In the genomic region with DNA sequence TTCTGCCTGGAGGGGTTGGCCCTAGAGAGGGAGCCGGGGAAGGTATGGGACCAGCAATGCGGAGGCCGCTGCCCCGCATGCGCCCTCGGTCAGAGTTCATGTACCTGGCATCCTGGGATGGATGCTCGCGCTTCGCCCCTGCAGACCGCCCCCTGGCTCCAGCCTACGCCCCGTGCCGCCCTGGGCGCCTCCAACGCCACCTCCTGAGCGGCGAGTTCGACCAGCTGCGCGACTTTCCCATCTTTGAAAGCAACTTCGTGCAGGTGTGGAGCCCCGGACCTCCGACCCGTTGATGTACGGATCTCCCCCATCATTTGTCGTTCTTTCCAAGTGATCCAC, we compare ENCODE assay signal across 8 mouse cellular contexts. TPM values are rescaled to one million over a fixed set of nuclear protein-coding genes. Genes with fewer than 3 reads are reported as not detected.
DNase-seq lines count a peak whose midpoint lies in the region; ATAC-seq and TF ChIP-seq lines count a peak whose summit lies in the region.

No protein-coding gene starts in this region.

- TF ChIP-seq CTCF in bone marrow, adult 2 months (IDR thresholded peaks at IDR 0.05; ENCODE audit: control insufficient read depth, insufficient read depth, low read length) = peak; percentile 13; the same call in 1 of the 2 replicates

- TF ChIP-seq POLR2A in bone marrow, adult 2 months (IDR thresholded peaks at IDR 0.05; ENCODE audit: borderline replicate concordance, control insufficient read depth, low read depth, low read length) = no peak

- WGBS in kidney, embryonic 14.5 days = under 1% methylated on average over 26 of the region's 26 CpGs
- 2% methylated on average over 26 of the region's 26 CpGs for WGBS in bone marrow, adult 2 months
- WGBS in hindbrain, embryonic 12.5 days = under 1% methylated on average over 26 of the region's 26 CpGs
- under 1% methylated on average over 26 of the region's 26 CpGs for WGBS in midbrain, embryonic 12.5 days

- ATAC-seq in kidney, embryonic 14.5 days (ENCODE audit: low FRiP score, low TSS enrichment) = no peak
- no peak for ATAC-seq in hindbrain, embryonic 12.5 days (ENCODE audit: low FRiP score)
- no peak for ATAC-seq in midbrain, embryonic 12.5 days (ENCODE audit: low FRiP score, low read depth)

- DNase-seq in kidney, postnatal 10 days = no peak
- no peak for DNase-seq in left cerebral cortex, adult 9 months (ENCODE audit: low spot score in 2 of 2)
- DNase-seq in kidney, adult 11 months = no peak
- no peak for DNase-seq in spleen, adult 12 weeks (ENCODE audit: low spot score)

- H3K4me3 ChIP-seq in kidney, embryonic 14.5 days (ENCODE audit: low read length) = peak overlapping the region; percentile 79
- H3K4me3 ChIP-seq in bone marrow, adult 2 months (replicated peaks; ENCODE audit: control insufficient read depth, low read depth, low read length) = peak overlapping the region; percentile 80
- peak overlapping the region; percentile 77 for H3K4me3 ChIP-seq in hindbrain, embryonic 12.5 days
- H3K4me3 ChIP-seq in midbrain, embryonic 12.5 days = peak overlapping the region; percentile 80

- H3K4me2 ChIP-seq in kidney, embryonic 14.5 days (replicated peaks; ENCODE audit: low read depth, low read length) = peak overlapping the region; percentile 60
- H3K4me2 ChIP-seq in hindbrain, embryonic 12.5 days (replicated peaks) = peak overlapping the region; percentile 82
- peak overlapping the region; percentile 83 for H3K4me2 ChIP-seq in midbrain, embryonic 12.5 days (replicated peaks)

- no peaks in the 10 kb centered on the region for H3K9me3 ChIP-seq in kidney, embryonic 14.5 days (ENCODE audit: control insufficient read depth, low read length)
- H3K9me3 ChIP-seq in hindbrain, embryonic 12.5 days (replicated peaks) = no peaks in the 10 kb centered on the region
- no peaks in the 10 kb centered on the region for H3K9me3 ChIP-seq in midbrain, embryonic 12.5 days

- H3K36me3 ChIP-seq in kidney, embryonic 14.5 days (ENCODE audit: control insufficient read depth, insufficient read depth, low read length) = peaks cover 16% of the 10 kb centered on the region
- peaks cover 28% of the 10 kb centered on the region for H3K36me3 ChIP-seq in hindbrain, embryonic 12.5 days
- H3K36me3 ChIP-seq in midbrain, embryonic 12.5 days = peaks cover 22% of the 10 kb centered on the region

- peak overlapping the region; percentile 76; the same call in 1 of the 2 replicates for H3K27ac ChIP-seq in kidney, embryonic 14.5 days (ENCODE audit: low read depth, low read length)
- peak overlapping the region; percentile 95 for H3K27ac ChIP-seq in bone marrow, adult 2 months (ENCODE audit: control insufficient read depth, insufficient read depth, low read depth, low read length, poor library complexity)
- H3K27ac ChIP-seq in hindbrain, embryonic 12.5 days = peak overlapping the region; percentile 94
- H3K27ac ChIP-seq in midbrain, embryonic 12.5 days (replicated peaks) = peak overlapping the region; percentile 97

- peak overlapping the region; percentile 67 for H3K9ac ChIP-seq in kidney, embryonic 14.5 days (ENCODE audit: low read depth, low read length)
- H3K9ac ChIP-seq in hindbrain, embryonic 12.5 days = peak overlapping the region; percentile 87
- H3K9ac ChIP-seq in midbrain, embryonic 12.5 days (replicated peaks) = peak overlapping the region; percentile 88

- H3K27me3 ChIP-seq in kidney, embryonic 14.5 days (ENCODE audit: control insufficient read depth, insufficient read depth, low read length) = no peaks in the 10 kb centered on the region
- no peaks in the 10 kb centered on the region for H3K27me3 ChIP-seq in hindbrain, embryonic 12.5 days
- H3K27me3 ChIP-seq in midbrain, embryonic 12.5 days = peaks cover 24% of the 10 kb centered on the region

- H3K4me1 ChIP-seq in kidney, embryonic 14.5 days (ENCODE audit: control insufficient read depth, insufficient read depth, low read length) = peaks cover 5% of the 10 kb centered on the region; the same call in 1 of the 2 replicates
- H3K4me1 ChIP-seq in bone marrow, adult 2 months (ENCODE audit: control insufficient read depth, insufficient read depth, low read length) = no peaks in the 10 kb centered on the region; the same call in 1 of the 2 replicates
- H3K4me1 ChIP-seq in hindbrain, embryonic 12.5 days = peaks cover 20% of the 10 kb centered on the region
- H3K4me1 ChIP-seq in midbrain, embryonic 12.5 days = peaks cover 24% of the 10 kb centered on the region

RNA-seq across cellular contexts. Expression of a gene that starts 0.4 kb away (rescaled TPM):
- polyA plus RNA-seq in kidney, embryonic 14.5 days (2014; fragmentation: Nextera tagmentation; extraction: Ambion mirVana) = 13.2 and 16.6 TPM in 2 replicates
- polyA plus RNA-seq in bone marrow, adult 2 months (2011; ENCODE audit: insufficient read depth, insufficient read length, low replicate concordance, missing spikeins) = 4.6 and 5.0 TPM in 2 replicates
- polyA plus RNA-seq in hindbrain, embryonic 12.5 days (2016; fragmentation: Nextera tagmentation; extraction: Ambion mirVana) = 25.2 and 26.0 TPM in 2 replicates
- polyA plus RNA-seq in midbrain, embryonic 12.5 days (2016; fragmentation: Nextera tagmentation; extraction: Ambion mirVana) = 32.4 and 35.1 TPM in 2 replicates

RNA-seq across cellular contexts. Expression of a gene that starts 0.4 kb away (rescaled TPM):
- polyA plus RNA-seq in kidney, embryonic 14.5 days (2014; fragmentation: Nextera tagmentation; extraction: Ambion mirVana) = 122 and 138 TPM in 2 replicates
- polyA plus RNA-seq in bone marrow, adult 2 months (2011; ENCODE audit: insufficient read depth, insufficient read length, low replicate concordance, missing spikeins) = 41.8 and 58.8 TPM in 2 replicates
- polyA plus RNA-seq in hindbrain, embryonic 12.5 days (2016; fragmentation: Nextera tagmentation; extraction: Ambion mirVana) = 134 and 142 TPM in 2 replicates
- 132 and 136 TPM in 2 replicates for polyA plus RNA-seq in midbrain, embryonic 12.5 days (2016; fragmentation: Nextera tagmentation; extraction: Ambion mirVana)

RNA-seq across cellular contexts. Expression of a gene that starts 27.7 kb away (rescaled TPM):
- 0.06 and 0.18 TPM in 2 replicates for polyA plus RNA-seq in kidney, embryonic 14.5 days (2014; fragmentation: Nextera tagmentation; extraction: Ambion mirVana)
- 1.5 and 5.4 TPM in 2 replicates for polyA plus RNA-seq in bone marrow, adult 2 months (2011; ENCODE audit: insufficient read depth, insufficient read length, low replicate concordance, missing spikeins)
- 0.22 TPM in 1 of 2 replicates, not detected in the other for polyA plus RNA-seq in hindbrain, embryonic 12.5 days (2016; fragmentation: Nextera tagmentation; extraction: Ambion mirVana)
- polyA plus RNA-seq in midbrain, embryonic 12.5 days (2016; fragmentation: Nextera tagmentation; extraction: Ambion mirVana) = 0.16 and 0.22 TPM in 2 replicates

RNA-seq across cellular contexts. Expression of a gene that starts 29.0 kb away (rescaled TPM):
- polyA plus RNA-seq in kidney, embryonic 14.5 days (2014; fragmentation: Nextera tagmentation; extraction: Ambion mirVana) = 64.9 and 78.9 TPM in 2 replicates
- 128 and 154 TPM in 2 replicates for polyA plus RNA-seq in bone marrow, adult 2 months (2011; ENCODE audit: insufficient read depth, insufficient read length, low replicate concordance, missing spikeins)
- polyA plus RNA-seq in hindbrain, embryonic 12.5 days (2016; fragmentation: Nextera tagmentation; extraction: Ambion mirVana) = 60.5 and 65.1 TPM in 2 replicates
- polyA plus RNA-seq in midbrain, embryonic 12.5 days (2016; fragmentation: Nextera tagmentation; extraction: Ambion mirVana) = 56.2 and 58.1 TPM in 2 replicates

RNA-seq across cellular contexts. Expression of a gene that starts 31.5 kb away (rescaled TPM):
- 0.88 and 1.6 TPM in 2 replicates for polyA plus RNA-seq in kidney, embryonic 14.5 days (2014; fragmentation: Nextera tagmentation; extraction: Ambion mirVana)
- polyA plus RNA-seq in bone marrow, adult 2 months (2011; ENCODE audit: insufficient read depth, insufficient read length, low replicate concordance, missing spikeins) = not detected in 2 replicates
- polyA plus RNA-seq in hindbrain, embryonic 12.5 days (2016; fragmentation: Nextera tagmentation; extraction: Ambion mirVana) = 1.3 and 3.9 TPM in 2 replicates
- polyA plus RNA-seq in midbrain, embryonic 12.5 days (2016; fragmentation: Nextera tagmentation; extraction: Ambion mirVana) = 3.4 and 5.1 TPM in 2 replicates
